Mouse (Mus musculus): Measurements from ENCODE around the gene Hs3st3a1.

DNA sequence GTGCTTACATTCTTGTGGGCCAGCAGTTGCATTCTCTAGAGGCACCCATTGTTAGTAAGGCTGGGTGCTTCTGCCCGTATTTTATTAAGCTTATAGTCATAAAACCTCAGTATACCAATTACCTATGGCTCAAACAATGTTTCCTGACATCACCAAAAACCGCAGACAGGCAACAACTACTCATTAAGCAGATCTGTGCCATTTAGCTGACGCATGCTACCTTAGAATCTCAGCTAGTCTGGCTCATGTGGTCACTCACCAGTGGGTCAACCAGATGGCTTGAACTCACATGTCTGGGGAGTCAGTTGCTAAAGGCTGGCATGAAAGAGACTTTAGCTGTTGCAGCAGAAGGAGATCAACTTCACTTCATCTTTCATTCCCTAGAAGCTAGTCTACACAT, 67.9 kb downstream of the Hs3st3a1 start:
- no peak for TF ChIP-seq CTCF (IDR thresholded peaks at IDR 0.05; ENCODE audit: low read depth)
- no peak for TF ChIP-seq EP300 (IDR thresholded peaks at IDR 0.05; ENCODE audit: low read depth)
